Mouse (Mus musculus): ENCODE measurements around the gene Fam198b. TPM values are rescaled to one million over a fixed set of nuclear protein-coding genes. Genes with fewer than 3 reads are reported as not detected.

Gene Fam198b
- polyA plus RNA-seq, 1 experiment from 2014 or later: 7.4 TPM

DNA sequence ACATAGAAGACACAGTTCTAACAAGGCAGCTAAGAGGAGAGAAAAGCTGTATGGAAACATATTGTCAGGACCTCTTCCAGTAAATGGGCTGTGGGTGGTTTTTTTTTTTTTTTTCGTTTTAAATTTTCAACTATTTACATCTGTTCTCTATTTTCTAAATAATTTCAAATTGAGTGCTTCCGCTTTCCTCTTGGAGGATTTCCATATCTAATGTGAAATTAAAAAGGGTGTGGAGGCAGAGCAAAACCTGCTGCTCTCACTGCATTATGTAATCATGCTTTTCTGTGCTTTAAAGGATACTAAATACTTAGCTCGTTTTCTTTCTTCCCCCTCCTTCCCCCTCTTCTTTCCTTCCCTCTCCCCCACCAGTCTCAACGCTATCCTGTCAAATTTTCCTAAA is 35.5 kb upstream of the Fam198b start:
- no peaks in the 10 kb centered on the region for H3K9me3 ChIP-seq (replicated peaks; ENCODE audit: low read length)
- H3K4me1 ChIP-seq (replicated peaks; ENCODE audit: insufficient read depth, low read length): no peaks in the 10 kb centered on the region
- H3K4me2 ChIP-seq (ENCODE audit: low read length): no peak overlapping the region
- no peak overlapping the region for H3K4me3 ChIP-seq (replicated peaks; ENCODE audit: low read depth, low read length)
- no peak for TF ChIP-seq CTCF (IDR thresholded peaks at IDR 0.05; ENCODE audit: low read depth)
- no peak for DNase-seq (ENCODE audit: low spot score)
- ATAC-seq (replicated peaks; ENCODE audit: low FRiP score, low read depth): no peak
- no peaks in the 10 kb centered on the region for H3K27me3 ChIP-seq (ENCODE audit: insufficient read depth, low read length)
- no peaks in the 10 kb centered on the region for H3K36me3 ChIP-seq (ENCODE audit: insufficient read depth, low read length)
- no peak overlapping the region for H3K9ac ChIP-seq (ENCODE audit: low read depth, low read length)
- 37% methylated on average over 4 of the region's 4 CpGs for WGBS
- no peak overlapping the region for H3K27ac ChIP-seq

DNA sequence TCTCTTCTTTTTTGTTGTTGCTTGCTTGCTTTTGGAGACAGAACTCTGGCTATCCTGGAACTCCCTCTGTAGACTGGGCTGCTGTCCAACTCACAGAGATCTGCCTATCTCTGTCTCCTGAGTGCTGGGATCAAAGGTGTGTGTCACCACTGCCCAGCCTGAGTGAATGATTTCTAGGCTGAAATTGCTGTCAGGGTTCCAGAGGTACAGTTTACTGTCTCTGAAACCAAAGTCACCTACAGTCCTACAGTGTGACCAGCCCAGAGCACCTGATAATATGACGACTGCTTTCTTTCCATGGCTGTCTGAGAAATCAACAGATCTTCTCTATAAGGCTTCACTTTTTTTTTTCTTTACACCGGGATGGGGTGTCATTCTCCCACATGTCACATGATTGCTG is 34.7 kb upstream of the Fam198b start:
- no peak overlapping the region for H3K4me2 ChIP-seq (ENCODE audit: low read length)
- 75% methylated on average over 2 of the region's 2 CpGs for WGBS
- H3K4me3 ChIP-seq (replicated peaks; ENCODE audit: low read depth, low read length): no peak overlapping the region
- no peaks in the 10 kb centered on the region for H3K36me3 ChIP-seq (ENCODE audit: insufficient read depth, low read length)
- peak; percentile 56; the same call in 1 of the 2 replicates for ATAC-seq (replicated peaks; ENCODE audit: low FRiP score, low read depth)
- H3K27ac ChIP-seq: no peak overlapping the region
- no peaks in the 10 kb centered on the region for H3K9me3 ChIP-seq (replicated peaks; ENCODE audit: low read length)
- H3K27me3 ChIP-seq (ENCODE audit: insufficient read depth, low read length): no peaks in the 10 kb centered on the region
- no peak overlapping the region for H3K9ac ChIP-seq (ENCODE audit: low read depth, low read length)
- no peaks in the 10 kb centered on the region for H3K4me1 ChIP-seq (replicated peaks; ENCODE audit: insufficient read depth, low read length)
- no peak for DNase-seq (ENCODE audit: low spot score)
- no peak for TF ChIP-seq CTCF (IDR thresholded peaks at IDR 0.05; ENCODE audit: low read depth)

DNA sequence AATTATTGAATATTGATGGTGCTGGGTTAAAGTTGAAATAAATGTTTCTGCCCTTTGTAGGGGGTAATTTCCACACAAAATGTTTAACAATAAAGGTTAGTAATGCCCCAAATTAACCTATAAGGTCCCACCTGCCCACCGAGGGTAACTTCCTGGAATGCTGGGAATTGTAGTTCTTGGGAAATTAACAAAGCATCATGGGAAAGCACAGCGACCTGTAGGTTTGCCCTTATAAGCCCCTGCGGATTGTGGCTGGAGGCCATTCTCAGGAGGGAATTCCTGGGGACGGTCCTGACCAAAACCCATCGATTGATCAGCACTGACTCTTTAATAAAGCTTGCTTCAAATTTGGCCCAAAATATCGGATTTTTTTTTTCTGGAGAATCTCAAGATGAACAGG is 33.7 kb upstream of the Fam198b start:
- no peaks in the 10 kb centered on the region for H3K4me1 ChIP-seq (replicated peaks; ENCODE audit: insufficient read depth, low read length)
- no peak overlapping the region for H3K27ac ChIP-seq
- no peak overlapping the region for H3K4me3 ChIP-seq (replicated peaks; ENCODE audit: low read depth, low read length)
- no peak overlapping the region for H3K4me2 ChIP-seq (ENCODE audit: low read length)
- H3K36me3 ChIP-seq (ENCODE audit: insufficient read depth, low read length): no peaks in the 10 kb centered on the region
- no peak for DNase-seq (ENCODE audit: low spot score)
- no peaks in the 10 kb centered on the region for H3K27me3 ChIP-seq (ENCODE audit: insufficient read depth, low read length)
- 43% methylated on average over 6 of the region's 6 CpGs for WGBS
- ATAC-seq (replicated peaks; ENCODE audit: low FRiP score, low read depth): no peak
- TF ChIP-seq CTCF (IDR thresholded peaks at IDR 0.05; ENCODE audit: low read depth): no peak
- no peaks in the 10 kb centered on the region for H3K9me3 ChIP-seq (replicated peaks; ENCODE audit: low read length)
- no peak overlapping the region for H3K9ac ChIP-seq (ENCODE audit: low read depth, low read length)

DNA sequence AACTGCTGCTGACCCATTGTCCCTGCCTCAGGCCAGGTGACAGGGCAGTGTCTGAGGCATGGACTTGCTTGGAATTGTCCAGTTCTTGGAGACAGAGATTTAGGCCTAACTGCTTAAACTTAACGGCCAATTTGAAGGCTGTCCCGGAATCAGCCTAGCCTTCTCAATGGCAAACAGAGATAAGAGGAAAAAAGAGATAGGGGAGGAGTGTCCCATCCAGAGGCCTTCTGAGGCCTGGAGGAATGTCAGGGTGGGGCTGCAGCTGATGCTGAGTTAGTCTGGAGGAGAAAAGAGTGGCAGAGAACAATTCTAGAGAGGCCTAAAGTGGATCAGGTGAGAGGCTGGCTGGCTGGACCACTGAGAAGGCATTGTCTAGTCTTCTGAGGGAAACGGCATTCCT is 32.2 kb upstream of the Fam198b start:
- H3K9me3 ChIP-seq (replicated peaks; ENCODE audit: low read length): no peaks in the 10 kb centered on the region
- H3K36me3 ChIP-seq (ENCODE audit: insufficient read depth, low read length): no peaks in the 10 kb centered on the region
- ATAC-seq (replicated peaks; ENCODE audit: low FRiP score, low read depth): no peak
- no peak overlapping the region for H3K4me3 ChIP-seq (replicated peaks; ENCODE audit: low read depth, low read length)
- no peak for TF ChIP-seq CTCF (IDR thresholded peaks at IDR 0.05; ENCODE audit: low read depth)
- H3K27me3 ChIP-seq (ENCODE audit: insufficient read depth, low read length): no peaks in the 10 kb centered on the region
- WGBS: 73% methylated on average over 3 of the region's 3 CpGs
- H3K9ac ChIP-seq (ENCODE audit: low read depth, low read length): no peak overlapping the region
- no peak overlapping the region for H3K27ac ChIP-seq
- H3K4me2 ChIP-seq (ENCODE audit: low read length): no peak overlapping the region
- no peaks in the 10 kb centered on the region for H3K4me1 ChIP-seq (replicated peaks; ENCODE audit: insufficient read depth, low read length)
- no peak for DNase-seq (ENCODE audit: low spot score)

DNA sequence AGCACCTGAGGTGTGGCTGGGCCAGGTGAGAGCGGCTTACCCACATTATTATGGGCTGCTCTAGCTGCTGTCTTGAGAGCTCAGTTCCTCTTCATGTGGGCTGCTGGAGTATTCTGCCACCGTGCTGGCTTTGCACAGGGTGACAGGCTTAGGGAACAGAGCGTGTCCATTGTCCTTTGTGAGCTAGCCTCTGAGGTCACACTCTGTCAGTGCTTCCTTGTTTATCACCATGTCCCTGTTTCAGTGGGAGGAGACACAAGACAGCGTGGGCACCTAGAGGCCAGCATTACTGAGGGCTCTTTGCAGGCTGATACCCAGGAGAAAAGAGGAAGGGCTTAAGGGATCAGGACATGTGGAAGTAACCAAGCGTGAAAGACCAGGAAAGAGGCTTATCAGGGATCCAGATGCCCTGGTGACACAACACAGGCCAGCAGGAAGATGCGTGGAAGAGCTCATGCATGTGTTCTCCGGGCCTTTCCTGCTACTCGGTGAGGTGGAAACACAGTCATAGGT is 31.6 kb upstream of the Fam198b start, which contains the start of gene Tmem144:
TSS of gene Tmem144 (minus strand) at position 120 of the 513 bp plus-strand sequence.
- ATAC-seq (replicated peaks; ENCODE audit: low FRiP score, low read depth) (peak; percentile 55), DNase-seq (ENCODE audit: low spot score) (peak; percentile 21)
- Histone ChIP-seq H3K36me3 (ENCODE audit: insufficient read depth, low read length) (no peaks in the 10 kb centered on the region), H3K4me2 (ENCODE audit: low read length) (no peak within 1 kb of the TSS), H3K9ac (ENCODE audit: low read depth, low read length) (no peak within 1 kb of the TSS), H3K4me3 (replicated peaks; ENCODE audit: low read depth, low read length) (no peak within 1 kb of the TSS), H3K9me3 (replicated peaks; ENCODE audit: low read length) (no peaks in the 10 kb centered on the region), H3K4me1 (replicated peaks; ENCODE audit: insufficient read depth, low read length) (no peaks in the 10 kb centered on the region), H3K27me3 (ENCODE audit: insufficient read depth, low read length) (no peaks in the 10 kb centered on the region), H3K27ac (no peak within 1 kb of the TSS)
- no peak for TF ChIP-seq CTCF (IDR thresholded peaks at IDR 0.05; ENCODE audit: low read depth)
- WGBS: 51% methylated on average over 8 of the region's 8 CpGs

DNA sequence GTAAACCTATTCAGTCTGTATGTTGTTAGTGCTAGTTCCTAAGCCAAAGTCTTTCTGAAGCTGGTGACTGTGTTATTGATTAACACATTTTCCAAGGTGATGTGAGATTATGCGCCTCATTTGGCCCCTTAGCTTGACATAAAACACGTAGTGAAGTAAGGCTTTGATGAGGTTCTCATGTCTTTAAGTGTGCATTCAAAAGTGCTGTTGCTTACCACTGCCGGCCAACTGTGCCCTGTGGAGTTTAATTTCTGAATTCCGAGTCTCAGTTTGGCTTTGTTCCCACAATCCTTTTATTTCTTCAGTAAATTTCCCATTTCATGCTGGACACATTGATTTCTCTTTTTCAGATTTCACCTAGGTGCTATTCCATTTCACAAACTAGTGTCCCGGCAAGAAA is 26.6 kb upstream of the Fam198b start:
- 58% methylated on average over 5 of the region's 5 CpGs for WGBS
- H3K27me3 ChIP-seq (ENCODE audit: insufficient read depth, low read length): no peaks in the 10 kb centered on the region
- H3K36me3 ChIP-seq (ENCODE audit: insufficient read depth, low read length): no peaks in the 10 kb centered on the region
- no peak for TF ChIP-seq CTCF (IDR thresholded peaks at IDR 0.05; ENCODE audit: low read depth)
- DNase-seq (ENCODE audit: low spot score) (no peak), ATAC-seq (replicated peaks; ENCODE audit: low FRiP score, low read depth) (no peak)
- no peak overlapping the region for H3K9ac ChIP-seq (ENCODE audit: low read depth, low read length)
- H3K27ac ChIP-seq: no peak overlapping the region
- no peaks in the 10 kb centered on the region for H3K4me1 ChIP-seq (replicated peaks; ENCODE audit: insufficient read depth, low read length)
- no peak overlapping the region for H3K4me3 ChIP-seq (replicated peaks; ENCODE audit: low read depth, low read length)
- no peaks in the 10 kb centered on the region for H3K9me3 ChIP-seq (replicated peaks; ENCODE audit: low read length)
- H3K4me2 ChIP-seq (ENCODE audit: low read length): no peak overlapping the region

DNA sequence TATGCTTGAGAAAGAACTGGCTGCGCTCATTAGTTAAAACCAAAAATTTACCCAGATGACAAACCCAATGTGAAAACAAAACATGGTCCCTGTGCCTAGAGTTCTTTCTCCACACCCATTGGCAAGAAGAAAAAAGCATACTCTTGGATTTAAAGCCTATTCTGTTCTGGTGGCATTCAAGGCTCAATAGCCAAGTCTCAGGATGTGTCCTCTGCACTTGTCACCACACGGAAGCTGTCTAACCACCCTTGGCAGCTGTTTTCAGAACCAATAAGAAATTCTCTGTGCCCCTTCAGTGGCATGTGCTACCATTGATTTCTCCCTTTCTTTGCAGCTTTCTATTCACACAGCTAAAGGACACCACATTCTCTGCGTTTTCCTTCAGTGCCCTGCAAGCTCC is 26.1 kb upstream of the Fam198b start:
- Histone ChIP-seq H3K9ac (ENCODE audit: low read depth, low read length) (no peak overlapping the region), H3K27ac (no peak overlapping the region), H3K4me1 (replicated peaks; ENCODE audit: insufficient read depth, low read length) (no peaks in the 10 kb centered on the region), H3K4me2 (ENCODE audit: low read length) (no peak overlapping the region), H3K27me3 (ENCODE audit: insufficient read depth, low read length) (no peaks in the 10 kb centered on the region), H3K4me3 (replicated peaks; ENCODE audit: low read depth, low read length) (no peak overlapping the region), H3K36me3 (ENCODE audit: insufficient read depth, low read length) (no peaks in the 10 kb centered on the region), H3K9me3 (replicated peaks; ENCODE audit: low read length) (no peaks in the 10 kb centered on the region)
- DNase-seq (ENCODE audit: low spot score): no peak
- ATAC-seq (replicated peaks; ENCODE audit: low FRiP score, low read depth): no peak
- TF ChIP-seq CTCF (IDR thresholded peaks at IDR 0.05; ENCODE audit: low read depth): no peak
- WGBS: 81% methylated on average over 3 of the region's 3 CpGs

Measured in kidney, postnatal 0 days (tissue).